Mouse (Mus musculus) gastrocnemius, adult 2 months (tissue): ENCODE data around the gene Psmg3. TPM values are rescaled to one million over a fixed set of nuclear protein-coding genes. Genes with fewer than 3 reads are reported as not detected.

Experiments
- DNase-seq: peaks from one replicate; pipeline ENCODE4 v3.0.0; 2022
- H3K27ac ChIP-seq: fragments of 200-600 bp; 2 replicates; pipeline ENCODE4 v1.8.1; 2022; ENCODE audit warnings: mild to moderate bottlenecking
- H3K4me3 ChIP-seq: fragments of 200-600 bp; 2 replicates; pipeline ENCODE4 v1.8.1; 2022; ENCODE audit warnings: mild to moderate bottlenecking, moderate library complexity
- CTCF ChIP-seq: fragments of 200-600 bp; IDR thresholded peaks from 2 replicates; pipeline ENCODE4 v1.8.1; 2022; ENCODE audit warnings: antibody characterized with exemption, mild to moderate bottlenecking, moderate library complexity
- intact Hi-C: fragments of 180-260 bp; cut with DNase I; formaldehyde crosslinking; loops from one replicate; pipeline ENCODE4 v1.15.1; 2025
- total RNA-seq, 2 experiments: library from RNA; stranded (reverse); gene quantifications; 2 replicates each; pipeline ENCODE4 v1.2.3; 2021

Gene Psmg3
- total RNA-seq, 2 experiments from 2014 or later = 7.7 to 10.6 TPM

DNA sequence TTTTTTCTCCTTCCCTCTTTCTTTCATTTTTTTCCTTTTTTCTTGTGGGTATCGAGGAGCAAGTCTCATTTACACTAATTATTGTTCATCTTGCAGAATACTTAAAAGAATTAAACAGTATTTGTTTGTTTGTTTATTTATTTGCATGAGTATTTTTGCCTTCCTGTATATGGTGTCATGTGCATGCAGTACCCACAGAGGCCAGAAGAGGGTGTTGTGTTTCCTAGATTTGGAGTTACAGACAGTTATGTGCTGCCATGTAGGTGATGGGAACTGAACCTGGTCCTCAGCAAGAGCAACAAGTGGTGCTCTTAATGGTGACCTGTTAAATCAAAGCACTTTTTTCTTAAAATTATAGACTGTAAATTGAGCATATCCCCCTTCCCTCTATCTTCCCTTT lies 908 bp upstream of the Psmg3 start:
- DNase-seq = no peak
- peak; percentile 57 for TF ChIP-seq CTCF
- intact Hi-C loops = loop anchor here (2.0 kb wide), 1 partner anchor 53 kb away; the partner anchor contains the start of gene Ints1

DNA sequence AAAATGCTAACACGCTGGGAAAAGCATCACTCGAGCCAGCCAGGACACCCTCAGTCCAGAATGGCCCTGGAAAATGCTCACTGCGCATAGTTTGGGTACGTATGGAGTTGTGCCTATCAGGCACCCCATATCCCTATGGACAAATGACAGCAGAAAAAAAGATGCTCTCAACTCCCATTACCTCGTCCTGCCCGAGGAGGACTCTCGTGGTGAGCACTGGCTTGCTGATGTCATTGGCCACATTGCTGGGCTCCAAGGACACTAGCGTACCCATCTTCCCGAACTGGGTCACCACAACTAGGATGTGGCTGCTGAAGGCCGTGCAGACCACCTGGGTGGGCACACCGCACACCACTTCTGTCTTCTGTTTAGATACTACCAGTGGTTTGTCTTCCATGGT lies 738 bp downstream of the Psmg3 start:
- H3K27ac ChIP-seq = peak overlapping the region; percentile 94
- DNase-seq = no peak
- TF ChIP-seq CTCF = no peak
- peak overlapping the region; percentile 84 for H3K4me3 ChIP-seq
- intact Hi-C loops = loop anchor here (2.0 kb wide), 1 partner anchor 51 kb away; the partner anchor contains the start of gene Ints1

More for the DNA sequence above, 908 bp upstream of the Psmg3 start:
- no peak overlapping the region for H3K4me3 ChIP-seq
- no peak overlapping the region for H3K27ac ChIP-seq

DNA sequence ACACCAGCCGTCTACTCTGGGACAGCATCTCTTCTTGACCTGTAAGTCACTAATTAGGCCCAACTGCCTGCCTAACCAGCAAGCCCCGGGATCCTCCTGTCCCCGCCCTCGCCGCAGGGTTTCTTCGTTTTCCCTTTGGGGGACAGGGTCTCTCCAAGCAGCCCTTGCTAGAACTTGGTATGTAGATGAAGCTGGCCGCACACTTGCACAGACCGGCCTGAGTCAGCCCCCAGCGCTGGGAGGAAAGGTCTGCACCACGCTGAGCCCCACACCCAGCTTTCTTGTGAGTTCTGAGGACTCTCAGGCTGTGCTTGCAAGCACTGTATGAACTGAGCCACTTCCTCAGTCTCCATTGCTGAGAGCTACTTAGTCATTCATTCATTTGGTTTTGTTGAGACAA lies 2.2 kb downstream of the Psmg3 start:
- Histone ChIP-seq H3K4me3 (no peak overlapping the region), H3K27ac (no peak overlapping the region)
- DNase-seq = no peak
- TF ChIP-seq CTCF = no peak
- intact Hi-C loops = no loop called here

DNA sequence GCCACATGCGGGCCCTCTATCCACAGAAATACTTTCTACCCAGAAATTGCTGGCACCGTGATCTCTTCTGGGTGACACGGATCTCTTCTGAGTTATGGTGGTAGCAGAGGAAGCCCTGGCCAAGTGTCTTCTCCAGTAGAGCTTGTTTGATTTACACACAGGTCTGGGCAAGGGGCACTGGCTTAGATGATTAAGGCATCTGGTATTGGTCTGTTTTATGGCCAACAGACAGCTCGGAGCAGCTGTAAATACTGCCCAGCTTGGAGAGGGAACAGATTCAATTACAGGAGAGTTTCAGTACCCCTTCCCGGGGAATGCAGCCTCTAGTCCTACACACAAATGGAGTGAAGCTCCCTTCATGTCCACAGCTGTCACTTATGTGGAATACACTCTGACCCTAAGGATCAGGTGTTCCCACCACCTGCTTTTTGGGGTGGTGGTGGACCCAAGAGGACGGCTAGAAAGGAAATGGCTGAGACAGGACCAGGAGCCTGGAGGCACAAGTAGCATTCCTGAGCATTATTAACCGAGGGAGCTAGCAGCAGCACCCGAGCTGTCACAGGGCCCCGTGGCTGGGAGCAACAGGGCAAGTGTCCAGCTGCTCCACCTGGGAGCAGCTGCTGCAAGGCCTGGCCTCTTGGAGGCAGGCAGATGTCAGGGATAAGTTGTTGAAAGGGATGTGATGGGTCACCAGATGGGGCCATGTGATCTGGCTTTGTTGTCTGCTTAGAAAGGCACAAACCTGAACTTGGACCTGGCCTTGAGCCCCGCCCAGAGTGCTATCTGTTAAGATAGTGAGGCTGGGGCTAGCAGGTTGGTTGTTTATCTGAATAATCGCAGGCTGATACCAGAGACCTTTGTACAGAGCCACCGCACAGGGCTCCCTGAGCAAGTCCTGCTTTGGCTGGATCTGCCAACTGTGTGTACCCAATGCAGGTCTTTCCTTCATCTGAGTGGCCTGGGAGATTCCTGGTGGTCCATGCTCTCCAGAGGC lies 4.9 kb downstream of the Psmg3 start:
- Histone ChIP-seq H3K27ac (peak overlapping the region; percentile 57), H3K4me3 (no peak overlapping the region)
- TF ChIP-seq CTCF = no peak
- intact Hi-C loops = no loop called here
- DNase-seq = no peak

DNA sequence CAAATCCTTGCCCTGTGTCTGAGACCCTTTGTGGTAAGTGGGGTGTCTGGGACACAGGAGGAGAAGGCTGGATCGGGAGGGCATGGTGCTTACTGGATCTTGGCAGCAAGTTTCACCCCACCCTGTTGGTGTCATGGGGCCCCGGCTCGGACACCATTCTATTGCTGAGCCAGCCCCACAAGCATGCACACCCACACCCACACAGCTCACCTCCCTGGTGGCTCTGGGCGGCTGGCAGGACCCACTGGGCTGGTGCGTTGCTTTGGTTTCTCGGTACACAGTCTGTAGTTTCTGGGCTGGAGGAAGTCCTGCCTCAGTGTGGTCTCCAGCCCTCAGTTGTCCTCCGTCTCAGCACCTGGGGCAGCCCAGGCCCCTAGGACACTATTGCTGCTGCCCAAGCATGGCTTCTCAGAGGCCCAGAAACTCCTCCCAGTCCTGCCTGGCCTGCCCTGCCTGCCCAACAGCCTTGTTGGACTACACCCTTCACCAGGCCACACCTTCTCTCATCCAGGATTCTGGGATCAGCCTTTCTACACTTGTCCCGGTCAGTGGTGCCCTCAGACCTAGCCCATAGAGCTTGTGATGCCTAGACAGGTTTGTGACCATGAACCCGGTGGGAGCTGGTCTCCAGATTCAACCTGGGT lies 7.0 kb downstream of the Psmg3 start, which contains the start of gene Tmem184a:
Gene Tmem184a (minus strand): TSS at position 380 of the 644 bp plus-strand sequence.
- no peak within 1 kb of the TSS for H3K4me3 ChIP-seq
- intact Hi-C loops = loop anchor here (5.0 to 10.0 kb wide), 2 partner anchors 42 to 105 kb away; partner anchors contain the start of gene Ints1
- no peak for DNase-seq
- no peak for TF ChIP-seq CTCF
- H3K27ac ChIP-seq = no peak within 1 kb of the TSS

DNA sequence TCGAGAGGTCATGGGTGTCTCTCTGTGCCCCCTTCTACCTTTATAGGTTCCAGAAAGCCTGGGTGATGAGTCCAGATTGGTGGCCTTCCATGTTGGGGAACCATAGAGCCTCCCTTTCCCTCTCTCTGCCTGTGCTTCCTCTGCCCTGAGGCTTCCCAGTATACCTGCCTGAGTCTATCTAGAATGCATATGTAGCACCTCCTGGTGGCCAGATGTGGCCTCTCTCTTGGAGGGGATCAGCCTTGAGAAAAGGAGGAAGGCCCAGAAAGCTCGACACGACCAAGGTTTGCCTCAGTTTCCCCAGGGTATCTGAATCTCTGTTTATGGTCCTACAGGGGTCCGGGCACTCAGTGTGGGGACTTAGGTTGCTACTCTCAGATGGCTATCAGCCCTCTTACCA lies 7.9 kb downstream of the Psmg3 start:
- H3K4me3 ChIP-seq = no peak overlapping the region
- intact Hi-C loops = loop anchor here (5.0 to 10.0 kb wide), 2 partner anchors 42 to 104 kb away; partner anchors contain the start of gene Ints1
- no peak overlapping the region for H3K27ac ChIP-seq
- peak; percentile 50 for DNase-seq
- peak; percentile 66 for TF ChIP-seq CTCF

DNA sequence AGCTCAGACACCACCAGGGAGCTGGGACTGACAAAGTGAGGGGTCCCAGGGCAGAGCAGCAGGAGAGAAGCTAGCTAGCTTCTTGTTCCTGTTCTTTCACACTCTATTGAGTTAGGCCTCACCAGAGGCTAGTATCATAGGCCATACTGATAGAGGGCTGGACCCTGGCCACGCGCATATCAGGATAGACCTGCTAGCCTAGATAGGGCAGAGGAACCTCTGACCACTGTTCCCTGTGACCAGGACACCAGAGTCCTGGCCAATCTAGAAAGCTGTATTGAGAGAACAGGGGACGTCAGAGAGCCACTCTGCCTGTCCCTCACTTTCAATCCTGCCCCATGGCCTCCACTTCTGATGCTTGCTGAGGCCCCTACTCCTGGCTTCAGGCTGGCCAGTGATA lies 8.6 kb downstream of the Psmg3 start:
- no peak overlapping the region for H3K27ac ChIP-seq
- TF ChIP-seq CTCF = no peak
- intact Hi-C loops = loop anchor here (5.0 to 10.0 kb wide), 2 partner anchors 41 to 103 kb away; partner anchors contain the start of gene Ints1
- no peak for DNase-seq
- H3K4me3 ChIP-seq = no peak overlapping the region

DNA sequence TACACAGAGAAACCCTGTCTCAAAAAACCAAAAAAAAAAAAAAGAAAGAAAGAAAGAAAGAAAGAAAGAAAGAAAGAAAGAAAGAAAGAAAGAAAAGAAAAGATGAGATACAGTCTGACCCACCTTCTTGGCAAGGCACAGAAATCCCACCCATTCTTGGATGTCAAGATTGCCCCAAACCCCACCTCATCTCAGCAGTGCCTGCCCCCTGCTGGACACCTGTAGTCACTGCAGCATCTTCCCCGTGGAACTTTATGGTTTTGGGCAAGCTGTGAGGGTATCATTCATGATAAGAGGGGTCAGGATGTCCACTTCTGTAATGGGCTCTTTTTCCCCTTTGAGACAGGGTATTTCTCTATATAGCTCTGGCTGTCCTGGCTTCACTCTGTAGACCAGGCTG lies 9.4 kb downstream of the Psmg3 start:
- no peak for DNase-seq
- no peak overlapping the region for H3K27ac ChIP-seq
- intact Hi-C loops = loop anchor here (5.0 to 10.0 kb wide), 2 partner anchors 40 to 102 kb away; partner anchors contain the start of gene Ints1
- H3K4me3 ChIP-seq = no peak overlapping the region
- peak; percentile 77 for TF ChIP-seq CTCF

DNA sequence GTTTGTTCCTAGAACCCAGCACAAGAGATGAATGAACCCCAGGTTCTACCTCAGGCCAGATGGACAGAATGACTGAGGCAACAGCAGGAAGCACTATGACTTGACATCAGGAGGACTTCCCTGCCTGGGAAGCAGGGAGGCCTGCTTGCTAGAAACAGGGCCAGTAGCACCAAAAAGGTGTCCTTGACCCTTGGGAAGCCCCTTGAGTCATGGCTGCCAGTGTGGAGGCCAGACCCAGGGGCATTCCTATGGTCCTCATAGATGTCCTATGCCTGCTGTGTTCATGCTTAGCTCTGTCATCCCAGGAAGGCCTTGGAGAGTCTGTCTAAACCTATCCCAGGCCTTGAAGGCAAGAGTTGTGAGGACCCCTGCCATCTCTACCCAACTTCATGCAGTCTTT lies 10.2 kb downstream of the Psmg3 start:
- intact Hi-C loops = loop anchor here (5.0 to 10.0 kb wide), 2 partner anchors 39 to 102 kb away; partner anchors contain the start of gene Ints1
- Histone ChIP-seq H3K4me3 (no peak overlapping the region), H3K27ac (no peak overlapping the region)
- no peak for TF ChIP-seq CTCF
- no peak for DNase-seq

DNA sequence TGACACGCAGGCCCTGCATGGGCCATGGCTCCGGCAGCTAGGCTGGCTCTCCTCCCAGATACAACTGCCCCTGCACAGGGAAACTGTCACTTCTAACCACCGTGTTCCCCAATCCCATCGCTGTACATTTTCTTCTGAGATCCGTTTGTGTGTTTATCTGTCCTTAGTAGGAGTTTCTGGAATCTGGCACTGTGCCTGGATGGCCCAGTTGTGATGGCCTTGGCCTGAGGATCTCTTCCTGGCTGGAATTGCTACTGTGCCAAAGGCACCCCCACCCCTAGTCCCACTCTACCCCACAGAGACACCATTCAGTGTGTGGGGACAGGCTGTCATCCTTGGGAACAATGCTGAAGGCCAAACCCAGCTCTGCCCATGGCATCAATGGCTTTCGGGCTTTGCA lies 10.7 kb downstream of the Psmg3 start:
- Histone ChIP-seq H3K4me3 (no peak overlapping the region), H3K27ac (no peak overlapping the region)
- TF ChIP-seq CTCF = no peak
- intact Hi-C loops = loop anchor here (5.0 to 10.0 kb wide), 2 partner anchors 39 to 101 kb away; partner anchors contain the start of gene Ints1
- no peak for DNase-seq

DNA sequence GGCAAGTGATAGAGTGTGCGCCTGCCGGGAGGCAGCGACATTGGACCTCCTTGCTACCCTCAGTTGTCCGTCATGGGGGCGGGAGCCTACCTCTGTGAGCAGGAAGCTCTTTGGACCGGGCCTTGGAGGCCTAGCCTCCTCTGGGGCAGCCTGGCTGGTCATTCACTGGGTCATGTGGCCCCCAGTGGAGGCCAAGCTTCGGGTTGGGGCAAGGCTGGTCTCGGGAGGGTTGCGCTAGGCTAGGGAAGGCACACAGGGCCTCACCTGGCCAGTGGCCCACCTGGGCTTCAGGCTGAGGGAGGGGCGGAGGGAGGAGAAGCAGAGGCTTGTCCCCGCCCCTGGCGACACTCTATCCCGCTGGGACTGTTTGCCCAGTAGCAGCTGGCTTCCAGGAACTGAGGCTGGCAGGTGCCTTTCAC lies 12.7 kb downstream of the Psmg3 start:
- no peak for TF ChIP-seq CTCF
- peak overlapping the region; percentile 51 for H3K4me3 ChIP-seq
- DNase-seq = peak; percentile 44
- intact Hi-C loops = loop anchor here (10.0 kb wide), 1 partner anchor 99 kb away; no protein-coding TSS in a partner anchor
- H3K27ac ChIP-seq = peak overlapping the region; percentile 35; the same call in 1 of the 2 replicates

DNA sequence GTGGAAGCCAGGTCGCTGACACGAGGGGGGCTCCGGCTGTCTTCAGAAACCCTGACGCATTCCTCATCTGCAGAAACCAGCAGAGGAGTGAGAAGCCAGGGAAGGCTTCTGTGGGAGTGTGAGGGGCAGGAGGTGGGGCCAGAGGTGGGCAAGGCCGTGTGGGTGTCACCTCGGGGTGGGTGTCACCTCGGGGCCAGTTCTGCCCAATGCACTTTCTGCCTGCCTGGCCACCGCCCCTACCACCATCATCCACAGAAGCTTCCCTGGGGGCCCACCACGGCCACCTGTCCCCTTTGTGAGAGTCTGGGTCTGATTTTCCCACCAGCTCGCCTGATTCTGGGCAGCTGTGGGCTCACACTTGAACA lies 13.6 kb downstream of the Psmg3 start:
- Histone ChIP-seq H3K27ac (no peak overlapping the region), H3K4me3 (no peak overlapping the region)
- no peak for TF ChIP-seq CTCF
- DNase-seq = no peak
- intact Hi-C loops = loop anchor here (10.0 kb wide), 1 partner anchor 98 kb away; no protein-coding TSS in a partner anchor
